Mouse (Mus musculus) liver, embryonic 14.5 days (tissue): ENCODE results near the gene Ccdc18.

Experiments used
- CTCF ChIP-seq: IDR thresholded peaks from 2 replicates; pipeline ENCODE4 v1.5.1; 2016; ENCODE audit warnings: antibody characterized with exemption, low read depth, control low read depth
- EP300 ChIP-seq: IDR thresholded peaks from 2 replicates; pipeline ENCODE4 v1.6.1; 2016; ENCODE audit warnings: antibody characterized with exemption, low read depth

DNA sequence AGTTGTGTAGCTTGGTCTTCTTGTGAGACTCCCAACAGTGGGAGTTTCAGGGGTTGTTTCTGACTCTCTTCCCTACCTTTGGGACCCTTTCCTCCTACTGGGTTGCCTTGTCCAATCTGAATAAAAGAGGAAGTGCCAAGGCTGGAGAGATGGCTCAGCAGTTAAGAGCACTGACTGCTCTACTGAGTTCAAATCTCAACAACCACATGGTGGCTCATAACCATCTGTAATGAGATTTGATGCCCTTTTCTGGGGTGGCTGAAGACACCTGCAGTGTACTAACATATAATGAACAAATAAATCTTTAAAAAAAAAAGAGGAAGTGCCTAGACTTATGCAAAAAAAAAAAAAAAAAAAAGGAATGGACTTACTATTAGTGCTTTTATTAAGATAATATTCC lies 91.4 kb downstream of the Ccdc18 start:
- no peak for TF ChIP-seq EP300
- no peak for TF ChIP-seq CTCF
